Mouse (Mus musculus) heart, postnatal 4 days (tissue): ENCODE measurements at regions not wholly inside any gene's neighbourhood (a gene's known extent, or its start where the extent isn't known, plus 50 kb on each side); places are given as distances from the start of the nearest gene placed in this dataset.
"Not testable (repeated sequence)": the region's sequence is repeated elsewhere in the genome, so short reads cannot be mapped to it uniquely, and the experiment has no call there.

ENCODE experiments used
- DNase-seq: peaks from one replicate; pipeline ENCODE4 v3.0.0; 2021

- peak; percentile 89 for DNase-seq
These were observed 339.2 kb downstream of the Adam3 start for GRCm38 (mm10) chr8:24386462-24386861.

DNA sequence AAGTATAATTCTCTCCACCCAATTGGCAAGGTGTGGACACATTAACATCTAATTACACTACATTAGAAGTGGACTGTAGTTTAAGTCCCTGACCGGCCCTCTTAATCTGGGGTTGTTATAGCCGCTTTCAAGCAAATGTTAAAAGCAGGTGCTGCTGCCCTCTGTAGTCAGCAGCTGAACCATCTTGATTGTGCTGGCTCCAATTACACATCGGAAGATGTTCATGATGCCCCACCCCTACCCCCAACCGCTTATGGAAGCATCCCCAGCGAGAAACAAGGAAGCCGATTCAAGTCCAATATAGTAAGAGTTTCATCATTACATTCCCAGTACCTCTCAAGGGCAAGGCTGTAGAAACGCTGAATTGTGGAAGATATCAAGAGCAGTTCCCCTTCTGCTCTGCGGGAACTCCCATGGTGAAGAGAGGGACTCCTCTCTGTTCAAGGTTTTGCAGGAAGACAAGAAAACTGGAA lies 341.7 kb downstream of the Adam3 start:
- no peak for DNase-seq

GRCm38 (mm10) chr8:24383130-24383962 lies 342.3 kb downstream of the Adam3 start:
- no peak for DNase-seq

DNA sequence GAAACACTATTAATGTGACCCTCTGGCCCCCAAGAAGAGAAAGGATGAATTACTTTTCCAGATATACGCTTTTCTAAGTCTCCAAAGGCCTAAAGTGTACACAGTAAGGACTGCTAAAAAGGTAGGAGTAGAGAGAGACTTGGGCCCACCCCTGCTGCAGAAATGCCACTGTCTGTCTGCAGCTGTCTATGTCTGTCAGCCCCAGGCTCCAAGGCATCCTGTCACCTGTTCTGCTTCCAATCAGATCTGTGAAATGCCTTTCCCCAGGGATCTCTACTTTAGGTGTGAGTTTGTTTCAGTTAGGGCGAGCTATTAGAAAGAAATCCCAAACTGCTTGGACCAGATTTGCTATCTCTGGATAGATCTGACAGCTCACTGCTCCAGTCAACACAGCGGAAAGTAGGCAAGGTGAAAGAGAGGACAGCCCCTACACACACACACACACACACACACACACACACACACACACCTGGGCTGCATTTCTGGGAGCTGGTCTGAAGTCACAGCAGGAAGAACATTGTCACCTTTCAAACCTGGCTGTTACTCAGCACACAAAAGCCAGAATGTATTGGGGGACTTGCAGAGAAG lies 343.9 kb downstream of the Adam3 start:
- no peak for DNase-seq

GRCm38 (mm10) chr8:24378070-24378469 lies 347.6 kb downstream of the Adam3 start:
- no peak for DNase-seq

GRCm38 (mm10) chr8:24376846-24377245 lies 348.8 kb downstream of the Adam3 start:
- not testable (repeated sequence) for DNase-seq

DNA sequence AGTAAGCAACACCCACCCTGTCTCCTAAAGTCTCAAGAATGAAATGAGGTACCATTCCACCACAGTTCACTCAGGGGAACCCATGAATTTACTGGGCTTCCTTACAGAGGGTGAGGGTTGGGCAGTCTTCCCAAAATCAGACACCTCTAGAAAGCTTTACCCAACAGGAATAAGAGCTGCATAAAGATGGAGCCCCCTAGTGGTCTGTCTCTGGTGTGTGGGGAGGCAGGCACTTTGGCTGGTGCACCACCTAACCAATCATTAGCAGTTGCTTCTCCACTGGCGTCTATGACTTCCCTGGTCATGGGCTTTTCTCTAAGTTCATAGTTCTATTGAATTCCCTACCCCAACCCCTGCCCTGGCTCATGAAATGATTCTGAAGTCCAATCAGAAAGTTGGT lies 351.1 kb downstream of the Adam3 start:
- no peak for DNase-seq

DNA sequence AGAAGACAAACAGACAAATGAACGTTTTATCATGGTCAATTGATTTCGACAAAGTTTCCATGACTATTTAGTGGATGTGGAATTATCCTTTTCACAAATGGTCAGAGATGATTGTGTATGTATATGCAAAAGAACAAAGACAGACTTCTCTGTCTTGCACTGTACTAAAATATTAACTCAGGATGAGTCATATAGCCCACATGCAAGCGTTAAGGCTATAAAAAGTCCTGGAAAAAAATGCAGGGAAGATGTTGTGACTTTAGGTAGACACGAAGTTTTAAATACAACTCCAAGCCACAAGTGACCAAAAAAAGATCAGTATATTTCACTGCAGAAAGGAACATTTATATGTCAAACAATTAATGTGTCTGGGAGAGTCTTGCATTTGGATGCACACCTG lies 353.6 kb downstream of the Adam3 start:
- DNase-seq = no peak

DNA sequence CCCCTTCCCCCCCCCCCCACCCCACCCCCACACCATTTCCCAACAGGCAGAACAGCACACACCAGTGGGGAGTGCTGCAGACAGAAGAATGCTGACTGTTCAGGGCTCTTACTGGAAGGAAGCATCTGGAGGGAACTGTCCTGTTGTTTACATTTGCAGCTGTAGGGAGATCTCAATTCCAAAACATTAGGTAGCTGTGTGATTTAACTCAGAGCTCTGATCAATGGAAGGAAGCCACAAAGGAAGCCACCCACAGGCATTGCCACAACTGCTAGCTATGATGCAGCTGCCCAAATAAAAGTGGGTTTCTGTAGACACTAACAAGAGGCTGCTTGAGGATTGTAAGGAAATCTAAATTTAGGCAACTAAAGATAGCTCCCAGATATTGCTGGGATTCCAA lies 359.7 kb downstream of the Adam3 start:
- no peak for DNase-seq

GRCm38 (mm10) chr8:24364685-24365084 lies 361.0 kb downstream of the Adam3 start:
- peak; percentile 70 for DNase-seq

DNA sequence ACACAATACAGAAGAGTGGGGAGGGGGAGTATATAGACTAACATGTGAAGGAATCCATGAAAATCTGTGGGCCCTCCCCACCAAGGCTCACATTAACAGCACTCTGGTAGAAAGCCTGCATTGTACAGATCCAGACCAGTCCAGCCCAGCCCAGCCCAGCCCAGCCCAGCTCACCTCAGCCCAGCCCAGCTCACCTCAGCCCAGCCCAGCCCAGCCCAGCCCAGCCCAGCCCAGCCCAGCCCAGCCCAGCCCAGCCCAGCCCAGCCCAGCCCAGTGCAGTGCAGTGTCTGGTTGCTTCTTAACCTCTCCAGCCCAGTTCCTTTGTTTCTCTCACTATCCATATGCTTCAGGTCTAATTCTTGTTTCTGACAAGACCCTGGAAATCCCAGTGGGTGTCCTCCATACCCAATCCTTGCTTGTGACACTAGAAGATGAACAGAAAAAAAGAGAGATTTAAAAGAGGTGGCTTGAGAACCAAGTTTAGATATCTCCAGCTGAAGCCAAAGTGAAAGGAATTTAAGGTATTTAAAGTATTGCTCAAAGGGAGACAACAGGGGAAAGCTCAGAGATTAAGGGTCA lies 366.5 kb downstream of the Adam3 start:
- DNase-seq = no peak

DNA sequence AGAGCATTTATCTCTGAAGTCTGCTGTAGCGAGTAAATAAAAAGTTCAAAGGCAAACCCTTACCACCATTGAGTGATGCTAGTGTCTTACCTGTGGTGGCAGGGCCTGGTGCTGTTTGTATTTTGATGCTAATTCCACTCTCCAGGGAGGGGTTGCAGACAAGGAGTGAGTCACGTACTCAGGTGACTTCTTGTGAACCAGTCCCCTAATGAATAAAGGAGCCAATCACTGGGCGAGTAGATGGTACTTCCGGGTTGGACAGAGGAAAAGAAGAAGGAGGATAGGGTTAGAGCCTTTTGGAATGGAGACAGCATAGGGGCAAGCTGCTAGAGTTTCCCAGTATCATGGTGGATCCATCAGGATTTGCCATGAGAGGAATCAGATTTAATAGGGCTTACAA lies 370.5 kb downstream of the Adam3 start:
- DNase-seq = no peak

- no peak for DNase-seq
These were observed 371.8 kb downstream of the Adam3 start for GRCm38 (mm10) chr8:24353842-24354241.

DNA sequence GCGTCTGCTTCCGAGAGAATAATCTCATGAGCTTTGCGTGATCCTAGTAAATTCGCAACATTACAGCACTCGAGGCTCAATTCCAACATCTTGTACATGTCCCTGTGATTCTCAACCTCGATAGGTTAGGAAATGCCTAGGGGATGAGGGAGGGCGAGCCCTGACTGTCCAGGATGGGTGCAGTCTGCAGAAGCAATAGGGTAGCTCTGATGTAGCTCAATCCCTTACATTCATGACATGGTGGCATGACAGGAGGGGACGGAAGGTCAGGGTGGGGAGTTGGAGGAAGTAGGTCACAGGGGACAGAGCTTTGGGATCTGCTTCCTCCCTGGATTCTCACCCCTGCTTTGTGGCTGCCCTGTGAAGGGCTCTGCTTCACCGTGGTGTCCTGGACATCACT lies 373.3 kb downstream of the Adam3 start:
- DNase-seq = no peak

- DNase-seq = no peak
These were observed 373.9 kb downstream of the Adam3 start for GRCm38 (mm10) chr8:24351760-24352159.

GRCm38 (mm10) chr8:24346390-24347113 lies 379.1 kb downstream of the Adam3 start:
- DNase-seq = no peak

DNA sequence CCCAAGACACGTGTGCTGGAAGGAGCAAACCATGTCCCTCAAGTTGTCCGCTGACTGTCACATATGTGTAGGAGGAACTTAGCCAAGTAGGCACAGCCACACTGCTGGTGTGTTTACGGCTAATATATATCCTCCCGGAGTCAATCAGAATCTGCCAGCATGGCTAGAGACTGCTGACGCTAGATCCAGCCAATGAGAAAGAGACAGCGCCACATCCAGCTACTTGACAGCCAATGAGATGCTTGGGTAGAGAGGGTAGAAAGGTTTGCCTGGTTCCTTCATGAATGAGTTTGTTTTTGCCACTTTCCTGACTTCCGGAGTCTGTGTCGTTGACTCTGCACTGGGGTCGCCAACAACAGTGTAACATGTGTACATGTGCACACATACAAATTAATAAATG lies 387.0 kb downstream of the Adam3 start:
- DNase-seq = no peak

DNA sequence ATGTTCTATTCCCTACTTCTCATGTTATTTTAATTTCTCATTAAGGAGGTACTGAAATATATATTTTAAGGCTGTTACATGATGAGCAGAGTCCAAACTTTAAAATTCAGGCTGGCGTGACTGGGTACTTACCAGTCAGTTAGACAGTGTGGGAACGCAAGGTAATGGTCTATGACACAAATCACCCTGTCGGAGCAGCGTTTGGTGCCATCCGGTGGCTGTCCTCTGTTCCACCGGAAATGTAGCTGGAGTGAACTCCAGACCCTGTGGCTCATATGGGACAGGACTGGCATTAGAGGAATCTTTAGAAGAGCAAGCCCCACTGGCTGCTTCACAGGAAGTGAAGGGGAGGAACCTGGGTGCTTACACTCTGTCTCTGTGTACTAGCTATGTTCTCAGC lies 388.0 kb downstream of the Adam3 start:
- peak; percentile 48 for DNase-seq

DNA sequence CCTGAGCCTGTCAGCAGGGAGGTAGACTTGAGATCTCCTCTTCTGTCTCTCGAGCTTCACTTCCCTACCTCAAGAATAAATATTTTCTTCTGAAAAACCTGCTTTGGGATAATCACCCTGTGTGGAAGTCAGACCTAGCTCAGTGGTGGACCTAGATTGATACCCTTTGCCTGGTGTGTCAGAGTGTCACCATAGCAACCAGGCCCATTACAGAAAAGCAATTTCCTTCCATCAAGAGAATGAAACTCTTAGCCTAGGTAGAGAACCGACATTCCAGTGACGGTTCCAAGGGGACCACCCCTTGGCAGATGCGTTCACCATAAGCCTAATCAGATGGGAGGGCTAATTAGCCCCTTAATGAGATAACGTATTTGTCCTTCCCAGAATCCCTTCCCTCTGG lies 389.9 kb downstream of the Adam3 start:
- no peak for DNase-seq

GRCm38 (mm10) chr8:24333705-24334104 lies 391.9 kb downstream of the Adam3 start:
- DNase-seq = peak; percentile 9

GRCm38 (mm10) chr8:24310893-24311292 lies 414.8 kb downstream of the Adam3 start:
- DNase-seq = no peak

- DNase-seq = no peak
These were observed 431.1 kb downstream of the Adam3 start for GRCm38 (mm10) chr8:24294565-24294964.

GRCm38 (mm10) chr8:24287861-24288260 lies 437.8 kb downstream of the Adam3 start:
- DNase-seq = no peak
